Mouse (Mus musculus) intestine, embryonic 15.5 days (tissue): ENCODE measurements around the gene Rcc2. TPM values are rescaled to one million over a fixed set of nuclear protein-coding genes. Genes with fewer than 3 reads are reported as not detected.

Source experiments
- polyA plus RNA-seq: library from polyadenylated mRNA; unstranded; fragments of >200 nt; fragmentation: Nextera tagmentation; extraction: Ambion mirVana; gene quantifications from 2 replicates; pipeline ENCODE4 v1.2.1, GENCODE M21; 2015

The Rcc2 gene
- polyA plus RNA-seq, 1 experiment from 2014 or later: 43.8 TPM

Other genes starting within 250 kb of the Rcc2 start
- gene Arhgef10l, start 34.5 kb upstream of the Rcc2 start, polyA plus RNA-seq: 15.3 and 16.2 TPM in 2 replicates
- 0.11 and 0.15 TPM in 2 replicates for gene Padi6, start 42.1 kb downstream of the Rcc2 start, polyA plus RNA-seq
- 2.3 and 2.7 TPM in 2 replicates for gene Padi4, start 73.7 kb downstream of the Rcc2 start, polyA plus RNA-seq
- gene Padi3, start 110.1 kb downstream of the Rcc2 start, polyA plus RNA-seq: 0.40 and 0.42 TPM in 2 replicates
- gene Padi1, start 145.2 kb downstream of the Rcc2 start, polyA plus RNA-seq: 0.19 and 0.32 TPM in 2 replicates
- gene Padi2, start 205.8 kb downstream of the Rcc2 start, polyA plus RNA-seq: 3.1 and 3.8 TPM in 2 replicates